Mouse (Mus musculus) stomach, postnatal 0 days (tissue): ENCODE data around the gene Arl6ip4. TPM values are rescaled to one million over a fixed set of nuclear protein-coding genes. Genes with fewer than 3 reads are reported as not detected.

Experiments used
- ATAC-seq: fragments of 200-750 bp; cut with Nextera tagmentation; 2 replicates; pipeline ENCODE4 v1.8.0; 2017; ENCODE audit not compliant: low FRiP score, low TSS enrichment
- DNase-seq: peaks from one replicate; pipeline ENCODE4 v3.0.0-alpha.2; 2016; ENCODE audit warnings: low spot score
- H3K27ac ChIP-seq: fragments of 300-500 bp; sonication (generic); replicated peaks from 2 replicates; pipeline ENCODE4 v1.5.1; 2014; ENCODE audit warnings: mild to moderate bottlenecking, control low read depth
- H3K27me3 ChIP-seq: fragments of 300-500 bp; sonication (generic); 2 replicates; pipeline ENCODE4 v1.6.1; 2014; ENCODE audit warnings: low read length; ENCODE audit not compliant: control insufficient read depth, insufficient read depth
- H3K36me3 ChIP-seq: fragments of 300-500 bp; sonication (generic); 2 replicates; pipeline ENCODE4 v1.6.1; 2014; ENCODE audit warnings: low read length, mixed read lengths; ENCODE audit not compliant: control insufficient read depth, insufficient read depth
- H3K4me1 ChIP-seq: fragments of 300-500 bp; sonication (generic); replicated peaks from 2 replicates; pipeline ENCODE4 v1.6.1; 2014; ENCODE audit warnings: antibody characterized with exemption; ENCODE audit not compliant: control insufficient read depth, insufficient read depth
- H3K4me2 ChIP-seq: fragments of 300-500 bp; sonication (generic); replicated peaks from 2 replicates; pipeline ENCODE4 v1.6.1; 2014; ENCODE audit warnings: low read depth, mild to moderate bottlenecking, control low read depth, moderate library complexity
- H3K4me3 ChIP-seq: fragments of 300-500 bp; sonication (generic); 2 replicates; pipeline ENCODE4 v1.5.1; 2014; ENCODE audit warnings: low read depth, low read length, control low read depth
- H3K9ac ChIP-seq: fragments of 300-500 bp; sonication (generic); 2 replicates; pipeline ENCODE4 v1.6.1; 2014; ENCODE audit warnings: mild to moderate bottlenecking, low read length, control low read depth, mixed read lengths
- H3K9me3 ChIP-seq: fragments of 300-500 bp; sonication (generic); 2 replicates; pipeline ENCODE4 v1.6.1; 2016; ENCODE audit warnings: low read length; ENCODE audit not compliant: control insufficient read depth
- CTCF ChIP-seq: IDR thresholded peaks from 2 replicates; pipeline ENCODE4 v1.5.1; 2016; ENCODE audit warnings: antibody characterized with exemption, low read depth, mild to moderate bottlenecking, moderate library complexity
- EP300 ChIP-seq: optimal IDR thresholded peaks from 2 replicates; pipeline ENCODE3; 2016; ENCODE audit warnings: antibody characterized with exemption
- WGBS: fragments of 180-500 bp; shearing (Covaris S2); extraction: QIAGEN DNeasy Blood & Tissue Kit; methylation state at CpG from one replicate; pipeline ENCODE4 v1.1.7; 2014; 5-methylcytosine and 5-hydroxymethylcytosine counted together
- polyA plus RNA-seq: library from polyadenylated mRNA; unstranded; fragments of >200 nt; fragmentation: Nextera tagmentation; extraction: Ambion mirVana; gene quantifications from 2 replicates; pipeline ENCODE4 v1.2.1, GENCODE M21; 2015

The Arl6ip4 gene
- polyA plus RNA-seq, 1 experiment from 2014 or later, result 77.1 TPM

GRCm38 (mm10) chr5:124111077-124111741 lies 4.7 kb upstream of the Arl6ip4 start:
- Histone ChIP-seq H3K4me3 (peak overlapping the region; percentile 87), H3K27ac (peak overlapping the region; percentile 89), H3K9me3 (no peaks in the 10 kb centered on the region), H3K27me3 (no peaks in the 10 kb centered on the region), H3K4me1 (peaks cover 6% of the 10 kb centered on the region; the same call in 1 of the 2 replicates), H3K36me3 (no peaks in the 10 kb centered on the region), H3K4me2 (peak overlapping the region; percentile 91), H3K9ac (peak overlapping the region; percentile 67)
- WGBS, result 21% methylated on average over 17 of the region's 17 CpGs
- TF ChIP-seq CTCF, result peak; percentile 86
- TF ChIP-seq EP300, result no peak
- no peak for ATAC-seq
- DNase-seq, result peak; percentile 58

GRCm38 (mm10) chr5:124111742-124112497 lies 4.0 kb upstream of the Arl6ip4 start, which contains the start of gene Ogfod2:
TSS of gene Ogfod2 (plus strand) at chr5:124112297.
- Histone ChIP-seq H3K36me3 (no peaks in the 10 kb centered on the region), H3K27me3 (no peaks in the 10 kb centered on the region), H3K4me3 (peak within 1 kb of the TSS; percentile 87), H3K9ac (peak within 1 kb of the TSS; percentile 77), H3K4me2 (peak within 1 kb of the TSS; percentile 91), H3K9me3 (no peaks in the 10 kb centered on the region), H3K4me1 (peaks cover 6% of the 10 kb centered on the region; the same call in 1 of the 2 replicates), H3K27ac (peak within 1 kb of the TSS; percentile 89)
- TF ChIP-seq EP300 (no peak), CTCF (peak; percentile 73)
- WGBS, result 0% methylated on average over 66 of the region's 66 CpGs
- ATAC-seq (peak; percentile 97), DNase-seq (peak; percentile 99)

- H3K4me1 ChIP-seq, result peaks cover 6% of the 10 kb centered on the region; the same call in 1 of the 2 replicates
- H3K4me2 ChIP-seq, result peak overlapping the region; percentile 91
- 1% methylated on average over 18 of the region's 18 CpGs for WGBS
- H3K9me3 ChIP-seq, result no peaks in the 10 kb centered on the region
- ATAC-seq (peak; percentile 3; the same call in 1 of the 2 replicates), DNase-seq (peak; percentile 58)
- no peaks in the 10 kb centered on the region for H3K27me3 ChIP-seq
- TF ChIP-seq CTCF, result no peak
- no peak for TF ChIP-seq EP300
- peak overlapping the region; percentile 77 for H3K9ac ChIP-seq
- peak overlapping the region; percentile 87 for H3K4me3 ChIP-seq
- peak overlapping the region; percentile 89 for H3K27ac ChIP-seq
- no peaks in the 10 kb centered on the region for H3K36me3 ChIP-seq
These were observed 3.4 kb upstream of the Arl6ip4 start for GRCm38 (mm10) chr5:124112531-124112930.

- Histone ChIP-seq H3K27ac (peak overlapping the region; percentile 89), H3K9ac (peak overlapping the region; percentile 77), H3K36me3 (peaks cover 1% of the 10 kb centered on the region; the same call in 1 of the 2 replicates), H3K4me3 (peak overlapping the region; percentile 87), H3K9me3 (no peaks in the 10 kb centered on the region), H3K27me3 (no peaks in the 10 kb centered on the region), H3K4me2 (peak overlapping the region; percentile 91), H3K4me1 (peaks cover 6% of the 10 kb centered on the region; the same call in 1 of the 2 replicates)
- TF ChIP-seq CTCF (peak; percentile 72), EP300 (no peak)
- WGBS, result 13% methylated on average over 14 of the region's 14 CpGs
- DNase-seq, result peak; percentile 81
- peak; percentile 21; the same call in 1 of the 2 replicates for ATAC-seq
These were observed 2.9 kb upstream of the Arl6ip4 start for GRCm38 (mm10) chr5:124113030-124113429.

- no peaks in the 10 kb centered on the region for H3K27me3 ChIP-seq
- TF ChIP-seq EP300 (no peak), CTCF (no peak)
- ATAC-seq, result no peak
These were observed 1.4 kb upstream of the Arl6ip4 start for GRCm38 (mm10) chr5:124114276-124115025.

More at GRCm38 (mm10) chr5:124114276-124115025, 1.4 kb upstream of the Arl6ip4 start:
- 92% methylated on average over 24 of the region's 24 CpGs for WGBS
- no peaks in the 10 kb centered on the region for H3K9me3 ChIP-seq
- DNase-seq, result no peak
- no peak overlapping the region for H3K9ac ChIP-seq
- H3K4me1 ChIP-seq, result peaks cover 6% of the 10 kb centered on the region; the same call in 1 of the 2 replicates
- no peak overlapping the region for H3K4me2 ChIP-seq
- H3K36me3 ChIP-seq, result peaks cover 5% of the 10 kb centered on the region; the same call in 1 of the 2 replicates
- no peak overlapping the region for H3K4me3 ChIP-seq
- no peak overlapping the region for H3K27ac ChIP-seq
